Mouse (Mus musculus): Measurements from ENCODE around the gene Rnf216.

DNA sequence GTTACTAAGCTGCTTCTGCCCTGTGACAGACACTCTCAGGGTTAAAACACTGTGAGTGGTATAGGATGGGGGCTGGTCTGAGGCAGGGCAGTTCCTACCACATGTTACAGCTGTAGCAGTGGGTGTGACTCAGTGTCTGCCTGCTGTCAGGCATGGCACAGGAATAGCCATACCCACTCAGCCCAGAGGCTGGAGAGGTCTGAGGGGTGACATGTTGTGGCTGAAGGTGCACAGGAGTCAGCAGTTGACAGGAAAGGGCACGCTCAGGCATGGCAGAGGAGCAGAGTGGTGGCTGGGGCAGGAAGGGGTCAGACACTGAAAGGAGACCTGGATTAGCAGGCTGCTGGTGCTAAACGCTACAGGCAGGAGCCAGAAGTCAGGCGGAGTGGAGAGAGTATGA is 78.7 kb downstream of the Rnf216 start:
- TF ChIP-seq CTCF (IDR thresholded peaks at IDR 0.05; ENCODE audit: borderline replicate concordance, control insufficient read depth, extremely low read depth, insufficient read depth, low read length, poor library complexity) (no peak), POLR2A (IDR thresholded peaks at IDR 0.05; ENCODE audit: control insufficient read depth, extremely low read depth, insufficient read depth, low read length, poor library complexity) (no peak)
